Mouse (Mus musculus): ENCODE results near the gene Olfr8. TPM values are rescaled to one million over a fixed set of nuclear protein-coding genes. Genes with fewer than 3 reads are reported as not detected.

Gene Olfr8
- total RNA-seq (2023): not detected

DNA sequence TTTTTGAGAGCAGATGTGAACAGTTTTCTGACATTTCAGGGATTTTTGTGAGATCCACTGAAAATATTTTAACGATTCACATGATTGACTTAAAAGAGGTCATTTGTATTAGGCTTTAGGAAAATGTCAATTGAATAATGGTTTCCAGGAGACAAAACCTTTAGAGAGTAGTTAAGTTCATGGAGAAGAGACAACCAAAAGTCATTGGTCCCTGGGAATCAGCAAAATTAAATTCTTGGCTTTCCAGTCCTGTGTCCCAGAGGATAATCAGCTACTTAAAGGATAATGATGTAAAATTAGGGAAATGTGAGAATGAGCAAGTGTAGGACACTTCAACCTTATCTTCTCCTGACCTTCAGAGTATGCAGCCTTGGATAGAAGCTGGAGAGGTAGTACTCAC lies at the start of gene Olfr8:
Gene Olfr8 (plus strand): TSS at position 301 of the 400 bp plus-strand sequence.

GRCm38 (mm10) chr10:78912871-78913270 lies 37.6 kb upstream of the Olfr8 start, which contains the start of gene Olfr1354:
TSS of gene Olfr1354 (plus strand) at chr10:78913171.

GRCm38 (mm10) chr10:78963009-78963408 lies 12.6 kb downstream of the Olfr8 start, which contains the start of gene Olfr1353:
TSS of gene Olfr1353 (plus strand) at chr10:78963309.

GRCm38 (mm10) chr10:78980750-78981149 lies 30.3 kb downstream of the Olfr8 start, which contains the start of gene Olfr1352:
TSS of gene Olfr1352 (plus strand) at chr10:78981050.

Other genes starting within 250 kb of the Olfr8 start
- gene Casp14, start 232.3 kb upstream of the Olfr8 start, total RNA-seq (2023): not detected
- not detected for gene Ccdc105, start 197.6 kb upstream of the Olfr8 start, total RNA-seq (2023)
- gene Slc1a6, start 170.1 kb upstream of the Olfr8 start, total RNA-seq (2023): not detected
- gene Olfr1356, start 98.5 kb upstream of the Olfr8 start, total RNA-seq (2023): not detected
- not detected for gene Olfr1355, start 75.1 kb upstream of the Olfr8 start, total RNA-seq (2023)
- gene Olfr1354, start 37.5 kb upstream of the Olfr8 start, total RNA-seq (2023): not detected
- gene Olfr1353, start 12.7 kb downstream of the Olfr8 start, total RNA-seq (2023): not detected
- gene Olfr1352, start 30.4 kb downstream of the Olfr8 start, total RNA-seq (2023): not detected
- gene Olfr1351, start 61.8 kb downstream of the Olfr8 start, total RNA-seq (2023): not detected
- gene Olfr57, start 78.1 kb downstream of the Olfr8 start, total RNA-seq (2023): not detected
- 10 to 100 TPM; 19.5 to 22.8 TPM for gene 2610008E11Rik, start 147.0 kb downstream of the Olfr8 start, total RNA-seq (2023)
- gene Vmn2r80, start 198.1 kb downstream of the Olfr8 start, total RNA-seq (2023): not detected